Mouse (Mus musculus) bone marrow, adult 2 months (tissue): Measurements from ENCODE around the gene Zfp277. TPM values are rescaled to one million over a fixed set of nuclear protein-coding genes. Genes with fewer than 3 reads are reported as not detected.

Experiments used
- H3K27ac ChIP-seq: fragments of 200-500 bp; 2 replicates; pipeline ENCODE4 v1.5.1; 2012; ENCODE audit warnings: low read depth, mild to moderate bottlenecking, control low read depth, inconsistent platforms, low read length; ENCODE audit not compliant: control insufficient read depth, poor library complexity, insufficient read depth
- H3K4me1 ChIP-seq: fragments of 200-500 bp; 2 replicates; pipeline ENCODE4 v1.6.1; 2011; ENCODE audit warnings: low read length; ENCODE audit not compliant: control insufficient read depth, insufficient read depth
- H3K4me3 ChIP-seq: fragments of 200-500 bp; replicated peaks from 2 replicates; pipeline ENCODE3; 2011; ENCODE audit warnings: mild to moderate bottlenecking, low read depth, low read length, control low read depth; ENCODE audit not compliant: control insufficient read depth
- CTCF ChIP-seq: fragments of 200-500 bp; IDR thresholded peaks from 2 replicates; pipeline ENCODE4 v1.5.1; 2011; ENCODE audit warnings: low read length, control low read depth; ENCODE audit not compliant: control insufficient read depth, insufficient read depth
- POLR2A ChIP-seq: fragments of 200-500 bp; IDR thresholded peaks from 2 replicates; pipeline ENCODE4 v1.6.1; 2011; ENCODE audit warnings: low read depth, mild to moderate bottlenecking, control low read depth, low read length, borderline replicate concordance; ENCODE audit not compliant: control insufficient read depth
- WGBS: fragments of 180-500 bp; shearing (Covaris S2); methylation state at CpG from one replicate; pipeline ENCODE4 v1.1.7; 2018; 5-methylcytosine and 5-hydroxymethylcytosine counted together
- polyA plus RNA-seq: library from polyadenylated mRNA; stranded (reverse); fragments of >200 nt; gene quantifications from 2 replicates; pipeline ENCODE4 v1.2.4, GENCODE M21; 2011; ENCODE audit warnings: low replicate concordance; ENCODE audit not compliant: missing spikeins, insufficient read depth, insufficient read length

The Zfp277 gene
- polyA plus RNA-seq, 1 experiment: 7.8 TPM

DNA sequence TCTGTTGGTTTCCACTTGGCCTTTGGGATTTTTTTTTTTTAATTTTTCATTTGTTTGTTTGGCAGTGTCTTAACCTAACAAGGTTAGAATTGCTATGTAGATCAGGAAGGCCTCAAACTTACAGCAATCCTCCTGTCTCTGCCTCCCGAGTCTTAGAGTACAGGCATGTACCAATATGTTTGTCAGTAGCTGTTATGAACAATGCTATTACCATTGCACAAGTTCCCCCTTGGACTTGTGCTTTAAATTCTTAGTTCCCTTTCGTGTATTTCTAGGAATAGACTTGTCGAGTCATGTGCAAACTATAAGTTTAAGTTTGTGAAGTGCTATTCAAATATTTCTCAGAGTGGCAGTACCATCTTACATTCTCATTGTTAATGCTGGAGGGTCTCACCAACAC is 168.1 kb downstream of the Zfp277 start:
- Histone ChIP-seq H3K27ac (no peak overlapping the region), H3K4me1 (no peaks in the 10 kb centered on the region), H3K4me3 (no peak overlapping the region)
- WGBS: 27% methylated on average over 3 of the region's 3 CpGs
- TF ChIP-seq CTCF: no peak
- TF ChIP-seq POLR2A: no peak

DNA sequence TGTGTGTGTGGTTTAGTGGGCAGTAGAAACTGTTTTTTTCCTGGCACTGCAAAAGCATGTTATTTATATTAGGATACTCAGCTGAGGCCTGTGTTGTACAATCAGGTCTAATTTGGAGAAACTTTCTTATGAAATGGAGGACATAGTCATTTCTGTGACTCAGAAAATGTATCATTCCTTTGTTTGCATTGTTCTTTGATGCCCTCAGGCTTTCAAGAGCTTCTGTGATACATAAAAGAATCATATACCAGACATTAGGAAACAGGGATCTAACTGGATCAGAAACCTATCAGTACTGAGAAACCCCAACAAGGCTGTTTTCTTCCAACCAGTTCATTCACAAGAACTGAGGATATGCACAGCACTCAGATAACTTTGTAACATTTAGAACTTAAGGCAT is 170.8 kb downstream of the Zfp277 start:
- no peak for TF ChIP-seq POLR2A
- no peak for TF ChIP-seq CTCF
- Histone ChIP-seq H3K27ac (no peak overlapping the region), H3K4me1 (no peaks in the 10 kb centered on the region), H3K4me3 (no peak overlapping the region)

DNA sequence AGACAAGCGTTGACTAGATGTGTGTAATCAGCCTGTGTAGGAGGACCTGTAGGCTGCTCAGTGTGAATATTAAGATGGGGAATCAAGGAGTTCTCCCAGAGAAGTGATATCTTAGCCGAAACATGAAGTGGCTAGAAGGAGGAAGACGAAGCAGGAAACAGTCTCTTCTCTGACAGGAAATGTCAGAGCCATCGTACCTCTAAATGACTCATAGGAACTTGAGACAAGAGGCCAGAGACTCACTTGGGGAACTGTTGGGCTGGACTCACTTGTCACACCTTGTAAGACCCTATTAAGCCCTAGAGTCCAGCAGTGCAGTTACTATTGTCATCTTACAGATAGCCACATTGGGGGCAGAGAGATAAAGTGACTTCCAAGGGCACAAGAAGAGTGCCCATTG is 172.4 kb downstream of the Zfp277 start:
- Histone ChIP-seq H3K4me3 (no peak overlapping the region), H3K27ac (no peak overlapping the region), H3K4me1 (no peaks in the 10 kb centered on the region)
- no peak for TF ChIP-seq POLR2A
- no peak for TF ChIP-seq CTCF
- WGBS: 28% methylated on average over 4 of the region's 4 CpGs

GRCm38 (mm10) chr12:40272710-40273109 is 173.0 kb downstream of the Zfp277 start:
- WGBS: 60% methylated on average over 4 of the region's 4 CpGs
- no peak for TF ChIP-seq CTCF
- TF ChIP-seq POLR2A: no peak
- no peaks in the 10 kb centered on the region for H3K4me1 ChIP-seq
- H3K27ac ChIP-seq: no peak overlapping the region
- no peak overlapping the region for H3K4me3 ChIP-seq

- H3K27ac ChIP-seq: no peak overlapping the region
- WGBS: 51% methylated on average over 2 of the region's 2 CpGs
- H3K4me3 ChIP-seq: no peak overlapping the region
These were observed 177.4 kb downstream of the Zfp277 start for GRCm38 (mm10) chr12:40268313-40268712.

More at GRCm38 (mm10) chr12:40268313-40268712, 177.4 kb downstream of the Zfp277 start:
- no peaks in the 10 kb centered on the region for H3K4me1 ChIP-seq
- TF ChIP-seq POLR2A: no peak
- no peak for TF ChIP-seq CTCF

Other genes with a start within 250 kb of the Zfp277 start
- 1.4 and 2.2 TPM in 2 replicates for gene Lsmem1, start 246.4 kb downstream of the Zfp277 start, polyA plus RNA-seq
- 47.2 and 86.5 TPM in 2 replicates for gene Ifrd1, start 197.4 kb downstream of the Zfp277 start, polyA plus RNA-seq
- 1.5 and 2.6 TPM in 2 replicates for gene Dock4, start 50 bp upstream of the Zfp277 start, polyA plus RNA-seq